Mouse (Mus musculus) testis, adult 2 months (tissue): ENCODE measurements around the gene Uvrag.

Source experiments
- CTCF ChIP-seq: fragments of 200-500 bp; IDR thresholded peaks from 2 replicates; pipeline ENCODE4 v1.5.1; 2012; ENCODE audit warnings: low read depth, mild to moderate bottlenecking, inconsistent platforms, low read length, moderate library complexity; ENCODE audit not compliant: control insufficient read depth, insufficient read depth, insufficient replicate concordance
- POLR2A ChIP-seq: fragments of 200-500 bp; IDR thresholded peaks from 2 replicates; pipeline ENCODE4 v1.6.1; 2012; ENCODE audit warnings: low read depth, mild to moderate bottlenecking, inconsistent platforms, low read length, moderate library complexity; ENCODE audit not compliant: control insufficient read depth

DNA sequence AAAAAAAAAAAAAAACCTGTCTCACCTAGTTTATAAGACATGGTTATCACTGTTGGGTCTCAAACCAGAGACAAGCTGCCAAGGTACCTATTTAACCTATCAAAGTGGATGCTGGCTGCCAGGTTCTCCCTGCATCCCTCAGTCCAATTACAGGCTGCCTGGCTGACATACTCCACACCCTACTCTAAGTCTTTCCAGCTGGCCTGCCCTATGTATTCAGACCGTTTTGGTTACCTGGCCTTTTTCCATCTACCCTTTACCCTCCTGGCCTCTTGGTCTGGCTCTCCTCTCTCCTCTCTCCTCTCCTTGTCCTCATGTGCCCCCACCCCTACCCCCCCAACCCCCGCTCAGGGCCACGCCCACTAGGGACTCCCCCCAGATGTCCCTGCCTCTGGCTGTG lies 24.2 kb downstream of the Uvrag start:
- TF ChIP-seq CTCF (no peak), POLR2A (no peak)
